Mouse (Mus musculus) left cerebral cortex, adult 2 months (tissue): Measurements from ENCODE around the gene Kcnk15. TPM values are rescaled to one million over a fixed set of nuclear protein-coding genes. Genes with fewer than 3 reads are reported as not detected.

Experiments
- DNase-seq, 2 experiments: peaks; one replicate each; pipeline ENCODE4 v3.0.0; 2021 to 2022; ENCODE audit warnings: low spot score in 2 of 2, mixed read lengths in 1 of 2; ENCODE audit errors: extremely low spot score in 1 of 2
- H3K27ac ChIP-seq: fragments of 200-600 bp; 2 replicates; pipeline ENCODE4 v1.8.1; 2022
- H3K4me3 ChIP-seq: fragments of 200-600 bp; 2 replicates; pipeline ENCODE4 v1.8.1; 2022
- CTCF ChIP-seq: fragments of 200-600 bp; IDR thresholded peaks from 2 replicates; pipeline ENCODE4 v1.8.1; 2022; ENCODE audit warnings: antibody characterized with exemption, mild to moderate bottlenecking, moderate library complexity
- intact Hi-C: fragments of 180-260 bp; cut with DNase I; formaldehyde crosslinking; loops from one replicate; pipeline ENCODE4 v1.15.1; 2025
- total RNA-seq, 2 experiments: library from RNA; stranded (reverse); gene quantifications; 2 replicates each; pipeline ENCODE4 v1.2.3; 2021

Gene Kcnk15
- total RNA-seq, 2 experiments from 2014 or later, result 0.28 TPM; not detected in 1

DNA sequence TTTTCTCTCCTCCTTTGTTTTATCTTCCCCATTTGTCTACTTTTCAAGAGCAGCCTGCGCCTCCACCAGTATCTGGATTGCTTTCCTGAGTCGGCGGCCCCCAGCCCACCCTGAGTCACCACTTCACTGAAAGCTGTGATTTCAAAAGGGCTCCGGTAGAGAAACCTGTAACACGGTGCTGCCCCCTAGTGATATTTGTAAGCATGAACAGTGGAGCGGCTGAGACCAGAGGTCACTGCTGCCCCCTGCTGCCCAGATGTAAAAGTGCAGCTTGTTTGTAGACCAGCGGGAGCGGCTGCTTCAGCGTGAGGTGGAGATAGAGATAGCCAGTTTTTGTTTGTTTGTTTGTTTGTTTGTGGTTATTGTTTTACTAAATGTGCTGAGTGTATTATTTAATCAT, 15.4 kb upstream of the Kcnk15 start:
- Histone ChIP-seq H3K27ac (no peak overlapping the region), H3K4me3 (no peak overlapping the region)
- intact Hi-C loops, result loop anchor here (5.0 to 10.0 kb wide), 2 partner anchors 53 to 129 kb away; no protein-coding TSS in a partner anchor
- peak; percentile 98 for TF ChIP-seq CTCF
- DNase-seq, result peak; percentile 76 to 84

DNA sequence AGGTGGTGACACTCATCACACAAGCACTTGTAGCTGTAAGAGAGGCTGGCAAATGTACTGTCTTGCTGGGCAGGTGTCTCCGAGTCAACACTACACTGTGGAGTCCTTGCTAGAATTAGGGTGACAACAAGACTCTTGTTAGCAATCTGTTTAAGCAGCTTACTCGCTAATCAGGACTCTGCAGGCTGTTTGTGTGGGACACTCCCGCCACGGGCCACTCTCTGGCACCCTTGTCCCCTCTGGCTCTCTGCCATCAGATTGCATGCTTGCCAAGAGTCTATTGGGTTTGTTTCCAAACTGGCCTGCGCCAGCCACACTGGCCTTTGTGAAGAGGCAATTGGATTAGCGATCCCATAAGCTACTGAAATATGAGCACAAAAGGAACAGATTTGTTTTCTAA, 13.9 kb upstream of the Kcnk15 start:
- no peak for TF ChIP-seq CTCF
- peak in 1 of 2 experiments; percentile 28 for DNase-seq
- intact Hi-C loops, result loop anchor here (5.0 to 10.0 kb wide), 2 partner anchors 55 to 128 kb away; no protein-coding TSS in a partner anchor

DNA sequence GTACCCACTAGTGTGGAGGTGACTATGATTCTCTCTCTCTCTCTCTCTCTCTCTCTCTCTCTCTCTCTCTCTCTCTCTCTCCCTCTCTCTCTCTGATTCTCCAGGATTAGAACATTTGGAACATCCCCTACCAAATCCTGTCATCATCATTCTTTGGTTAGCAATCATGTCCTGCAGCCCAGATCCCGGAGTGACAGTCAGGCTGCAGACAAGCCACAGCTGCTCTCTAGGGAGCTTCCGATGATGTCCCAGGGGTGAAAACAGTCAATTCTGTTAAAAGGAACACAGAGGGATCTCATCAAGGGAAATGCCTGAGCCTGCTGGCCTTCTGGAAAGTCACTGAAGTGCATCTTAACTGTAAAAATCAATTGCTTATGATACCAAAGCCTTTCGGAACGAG, 11.4 kb upstream of the Kcnk15 start:
- no peak for TF ChIP-seq CTCF
- H3K27ac ChIP-seq, result no peak overlapping the region
- no peak for DNase-seq
- no peak overlapping the region for H3K4me3 ChIP-seq
- intact Hi-C loops, result no loop called here

More for the DNA sequence above, 13.9 kb upstream of the Kcnk15 start:
- H3K27ac ChIP-seq, result no peak overlapping the region
- H3K4me3 ChIP-seq, result no peak overlapping the region

- no peak overlapping the region for H3K27ac ChIP-seq
- intact Hi-C loops, result no loop called here
- no peak overlapping the region for H3K4me3 ChIP-seq
- no peak for TF ChIP-seq CTCF
- DNase-seq, result no peak
These were observed 3.8 kb downstream of the Kcnk15 start for GRCm38 (mm10) chr2:163857233-163857632.

- H3K27ac ChIP-seq, result peak overlapping the region; percentile 55
- TF ChIP-seq CTCF, result peak; percentile 87
- peak; percentile 56 to 77 for DNase-seq
- H3K4me3 ChIP-seq, result 0 out of 2 replicates have a peak overlapping the region, but pooled peaks have one; percentile 16
- intact Hi-C loops, result loop anchor here (1.0 to 2.0 kb wide), 3 partner anchors 60 to 110 kb away; partner anchors contain the start of gene Rims4
These were observed 5.0 kb downstream of the Kcnk15 start for GRCm38 (mm10) chr2:163858254-163858947.

DNA sequence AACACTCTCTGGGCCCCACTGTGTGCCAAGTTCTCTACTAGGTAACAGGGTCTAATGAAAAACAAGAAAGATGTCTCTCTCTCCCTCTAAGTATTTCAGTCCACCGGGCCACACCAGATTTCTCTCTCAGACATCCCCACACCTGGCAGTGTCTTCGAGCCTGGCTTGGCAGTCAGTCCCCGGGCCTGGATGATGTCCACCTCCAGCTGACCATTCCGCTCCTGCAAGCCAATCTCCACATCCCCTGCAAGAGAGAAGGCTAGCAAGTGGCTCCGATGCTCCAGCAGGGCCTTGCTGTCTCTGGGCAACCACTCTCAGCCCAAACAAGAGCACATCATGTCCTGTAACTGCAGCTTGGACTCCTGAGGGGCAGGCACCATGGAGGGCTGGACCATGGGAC, 11.9 kb downstream of the Kcnk15 start:
- DNase-seq, result no peak
- intact Hi-C loops, result no loop called here
- Histone ChIP-seq H3K27ac (no peak overlapping the region), H3K4me3 (no peak overlapping the region)
- TF ChIP-seq CTCF, result no peak

GRCm38 (mm10) chr2:163866061-163866460, 12.6 kb downstream of the Kcnk15 start:
- intact Hi-C loops, result no loop called here
- DNase-seq, result no peak
- Histone ChIP-seq H3K27ac (no peak overlapping the region), H3K4me3 (no peak overlapping the region)
- TF ChIP-seq CTCF, result no peak

GRCm38 (mm10) chr2:163869783-163870182, 16.3 kb downstream of the Kcnk15 start:
- DNase-seq, result no peak
- no peak for TF ChIP-seq CTCF
- no peak overlapping the region for H3K27ac ChIP-seq
- intact Hi-C loops, result no loop called here
- H3K4me3 ChIP-seq, result no peak overlapping the region

DNA sequence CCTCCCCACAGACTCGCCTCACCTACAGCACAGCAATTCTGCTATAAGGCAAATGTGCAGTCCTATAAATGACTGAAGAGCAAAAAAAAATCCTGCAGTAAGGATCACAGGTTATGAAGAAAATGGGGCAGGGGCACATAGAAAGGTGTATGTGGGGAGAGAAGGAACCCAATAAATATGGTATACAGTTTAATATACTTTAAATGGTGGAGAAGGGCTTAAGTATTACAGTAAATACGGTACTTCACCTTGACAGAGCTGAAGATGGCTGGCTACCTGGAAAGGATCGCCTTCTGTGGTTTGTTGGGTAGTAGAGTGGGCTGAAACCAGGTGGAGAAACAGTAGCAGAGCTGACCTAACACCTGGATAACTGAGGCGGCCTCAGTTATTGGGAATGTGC, 17.8 kb downstream of the Kcnk15 start:
- no peak for DNase-seq
- Histone ChIP-seq H3K4me3 (no peak overlapping the region), H3K27ac (no peak overlapping the region)
- intact Hi-C loops, result no loop called here
- TF ChIP-seq CTCF, result no peak

- no peak overlapping the region for H3K27ac ChIP-seq
- no peak for TF ChIP-seq CTCF
- no peak for DNase-seq
- intact Hi-C loops, result no loop called here
- H3K4me3 ChIP-seq, result no peak overlapping the region
These were observed 18.5 kb downstream of the Kcnk15 start for GRCm38 (mm10) chr2:163871906-163872305.

DNA sequence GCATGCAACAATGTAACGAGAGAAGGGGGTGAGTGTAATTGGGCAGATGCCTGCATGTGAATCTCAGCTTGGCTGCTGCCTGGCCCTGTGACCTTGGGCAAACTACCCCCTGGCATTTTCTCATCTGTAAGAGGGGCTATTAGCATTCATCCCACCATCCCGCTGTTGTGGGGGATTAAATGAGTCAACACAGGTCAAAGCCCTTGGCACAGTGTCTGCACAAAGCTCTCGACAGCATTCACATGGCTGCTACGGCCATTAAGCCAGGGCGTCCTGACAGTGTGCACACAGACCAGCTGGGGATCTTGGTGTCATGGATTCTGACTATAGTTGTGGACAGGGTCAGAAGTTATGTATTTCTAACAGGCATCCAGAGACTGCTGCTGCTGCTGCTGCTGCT, 21.4 kb downstream of the Kcnk15 start:
- no peak overlapping the region for H3K4me3 ChIP-seq
- no peak overlapping the region for H3K27ac ChIP-seq
- intact Hi-C loops, result no loop called here
- no peak for TF ChIP-seq CTCF
- DNase-seq, result no peak

- DNase-seq, result no peak
- intact Hi-C loops, result no loop called here
- no peak for TF ChIP-seq CTCF
- Histone ChIP-seq H3K4me3 (no peak overlapping the region), H3K27ac (peak overlapping the region; percentile 61; the same call in 1 of the 2 replicates)
These were observed 22.0 kb downstream of the Kcnk15 start for GRCm38 (mm10) chr2:163875484-163875883.
